Mouse (Mus musculus) kidney, postnatal 25 days (tissue): ENCODE data around the gene Capn7.

Experiments used
- DNase-seq, 2 experiments: peaks; one replicate each; pipeline ENCODE4 v3.0.0; 2021; ENCODE audit warnings: mixed read lengths in 2 of 2

Gene Capn7

GRCm38 (mm10) chr14:31336369-31337155 lies at the start of gene Capn7:
Gene Capn7 (plus strand): TSS chr14:31336638.
- peak; percentile 99 for DNase-seq

DNA sequence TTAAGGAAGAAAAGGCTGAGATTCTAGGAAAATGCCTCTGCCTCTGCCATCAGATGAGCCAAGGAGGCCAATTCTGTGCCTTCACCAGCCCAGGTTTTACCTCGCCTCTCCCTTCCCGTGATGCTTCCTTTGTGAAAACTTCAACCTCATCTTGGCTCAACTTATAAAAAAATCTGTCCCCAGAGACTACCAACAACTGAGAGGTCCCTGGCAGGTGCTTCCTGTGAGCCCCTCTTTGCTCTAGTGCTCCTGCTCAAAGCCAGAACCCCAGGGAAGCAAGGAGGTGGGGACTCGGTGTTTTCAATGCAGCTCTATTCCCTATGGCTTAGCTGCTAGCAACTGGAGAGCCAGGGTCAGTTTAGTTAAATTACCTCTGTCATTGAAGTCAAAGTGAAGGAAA lies 23.2 kb upstream of the Capn7 start:
- no peak for DNase-seq

DNA sequence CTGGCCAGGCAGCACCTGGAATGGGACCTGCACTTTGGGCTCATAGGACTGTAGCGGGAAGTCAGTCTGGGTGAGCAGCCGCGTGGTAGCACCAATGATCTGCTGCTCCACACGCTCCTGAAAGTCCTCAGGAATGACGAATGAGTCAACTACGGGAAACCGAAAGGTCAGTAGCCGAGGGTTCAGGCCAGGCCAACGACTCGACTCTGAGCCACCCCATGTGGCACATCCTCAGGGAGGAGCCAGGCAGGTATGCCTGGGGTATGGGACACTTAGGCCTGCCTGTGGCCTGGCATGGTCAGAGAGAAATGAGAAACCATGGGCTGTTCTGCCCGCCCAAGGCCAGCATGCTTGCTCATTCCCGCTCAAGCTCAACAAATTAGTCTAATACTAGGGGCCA lies 19.8 kb upstream of the Capn7 start:
- no peak for DNase-seq

DNA sequence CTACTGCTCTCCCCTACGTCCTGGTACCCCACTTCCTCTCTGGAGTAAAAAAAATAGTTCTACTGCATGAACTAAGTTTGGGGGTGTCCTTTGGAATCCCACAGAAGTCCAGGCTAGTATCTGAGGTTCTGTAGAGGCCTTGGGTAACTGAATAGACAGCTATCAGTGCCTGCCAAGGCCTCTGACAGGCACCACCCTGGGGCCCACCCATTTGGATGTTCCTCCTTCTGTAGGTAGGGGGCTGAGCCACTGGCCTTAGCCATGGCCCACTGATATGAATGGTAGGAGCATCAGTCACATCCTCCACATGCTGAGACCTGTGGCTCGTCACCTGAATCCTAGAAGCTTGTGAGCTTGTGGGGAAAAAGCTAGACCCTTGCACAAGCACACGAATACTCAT lies 18.7 kb upstream of the Capn7 start:
- no peak for DNase-seq

GRCm38 (mm10) chr14:31319546-31319945 lies 16.9 kb upstream of the Capn7 start:
- DNase-seq = no peak

DNA sequence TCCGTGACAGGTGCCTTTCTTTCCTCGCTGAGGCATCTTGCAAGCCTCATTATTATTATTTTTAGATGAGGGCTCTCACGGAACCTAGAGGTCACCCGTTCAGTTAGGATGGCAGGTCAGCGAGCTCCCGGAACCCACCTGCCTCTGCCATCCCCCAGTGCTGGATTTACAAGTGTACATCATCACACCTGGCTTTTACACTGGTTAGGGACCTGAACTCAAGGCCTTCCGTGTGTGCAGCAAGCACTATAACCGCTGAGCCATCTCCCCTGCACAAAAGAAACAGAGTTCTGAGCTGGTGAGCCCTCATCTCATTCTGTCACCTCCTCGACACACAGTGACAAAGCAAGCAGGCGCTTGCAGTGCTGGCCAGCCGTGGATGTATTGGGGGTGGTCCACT lies 15.3 kb upstream of the Capn7 start:
- DNase-seq = no peak

DNA sequence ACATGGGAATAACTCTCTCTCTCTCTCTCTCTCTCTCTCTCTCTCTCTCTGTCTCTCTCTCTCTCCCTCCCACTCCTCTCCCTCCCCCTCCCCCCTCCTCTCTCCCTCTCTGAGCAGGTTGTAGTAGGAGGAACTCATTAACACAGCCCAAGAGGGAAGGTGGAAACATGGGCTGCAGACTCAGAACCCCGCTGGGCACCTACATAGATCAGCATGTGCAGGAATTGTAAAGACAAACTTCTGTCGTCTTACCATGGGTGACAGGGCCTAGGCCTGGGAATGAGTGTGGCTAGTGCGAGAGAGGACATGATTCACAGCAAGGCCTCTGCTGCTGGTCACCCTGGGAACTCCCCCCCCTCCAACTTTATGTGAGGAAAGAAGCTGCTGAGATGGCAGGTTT lies 14.2 kb upstream of the Capn7 start:
- DNase-seq = no peak

GRCm38 (mm10) chr14:31323189-31323588 lies 13.2 kb upstream of the Capn7 start:
- peak; percentile 51 to 54 for DNase-seq

DNA sequence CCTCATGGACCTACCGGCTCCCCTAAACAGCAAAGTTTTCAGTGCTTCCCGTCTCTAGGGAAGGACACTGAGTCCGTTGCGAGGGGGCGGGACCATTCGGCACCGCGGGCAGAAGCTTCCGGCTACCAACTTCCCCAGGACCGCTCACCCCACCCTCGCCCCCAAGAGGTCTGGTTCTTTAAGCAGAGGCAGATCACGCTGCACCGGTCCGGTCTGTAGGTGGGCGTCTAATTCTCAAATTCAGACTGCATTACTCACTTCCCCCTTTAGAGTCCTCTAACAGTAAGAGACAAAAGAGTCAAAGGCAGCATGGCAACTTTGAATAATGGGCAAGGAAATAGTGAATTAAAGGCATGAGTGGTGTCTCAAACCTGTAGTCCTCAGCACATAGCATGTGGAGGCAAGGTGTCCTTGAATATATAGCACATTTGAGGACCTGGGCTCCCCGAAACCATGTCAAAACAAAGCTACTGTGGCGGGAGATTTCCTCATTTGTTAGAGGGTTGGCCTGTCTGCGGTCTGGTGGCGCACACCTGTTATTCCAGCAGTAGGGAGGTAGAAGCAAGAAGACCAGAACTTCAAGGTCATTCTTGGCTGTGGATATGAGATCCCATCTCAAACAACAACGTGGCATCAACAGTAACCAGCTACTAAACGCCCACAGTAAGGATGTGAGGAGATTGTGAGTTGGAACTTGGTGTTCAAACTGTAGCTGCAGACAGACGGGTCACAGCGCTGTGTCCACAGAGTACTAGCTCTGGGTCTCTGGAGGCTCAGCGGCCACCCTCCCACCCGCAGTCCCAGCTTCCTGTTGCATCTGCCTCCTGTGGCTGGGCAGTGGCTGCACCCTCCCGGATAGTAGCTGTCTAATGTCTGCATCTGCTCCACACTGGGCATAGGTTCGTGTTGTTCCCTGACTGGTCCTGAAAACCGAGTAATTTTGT lies 12.3 kb upstream of the Capn7 start, which contains the start of gene Dnah1:
Gene Dnah1 (minus strand): TSS at position 48 of the 944 bp plus-strand sequence.
- DNase-seq = peak; percentile 61 to 73

DNA sequence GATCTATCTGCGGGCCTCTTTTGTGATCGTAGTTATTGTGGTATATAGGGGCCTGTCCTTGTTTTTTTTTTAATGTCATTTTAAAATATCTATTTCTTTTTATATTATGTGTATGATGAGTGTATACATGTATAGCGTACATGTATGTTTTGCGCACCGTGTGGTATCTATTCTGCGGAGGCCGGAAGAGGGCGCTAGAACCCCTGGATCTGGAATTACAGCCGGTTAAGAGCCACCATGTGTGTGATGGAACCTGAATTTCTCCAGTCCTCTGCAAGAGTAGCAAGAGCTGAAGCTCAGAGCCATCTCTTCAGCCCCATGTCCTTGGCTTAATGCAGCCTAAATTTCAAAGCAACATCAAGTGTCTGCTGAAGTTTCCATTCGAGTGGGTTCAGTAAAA lies 11.6 kb upstream of the Capn7 start:
- DNase-seq = peak in 1 of 2 experiments; percentile 9

DNA sequence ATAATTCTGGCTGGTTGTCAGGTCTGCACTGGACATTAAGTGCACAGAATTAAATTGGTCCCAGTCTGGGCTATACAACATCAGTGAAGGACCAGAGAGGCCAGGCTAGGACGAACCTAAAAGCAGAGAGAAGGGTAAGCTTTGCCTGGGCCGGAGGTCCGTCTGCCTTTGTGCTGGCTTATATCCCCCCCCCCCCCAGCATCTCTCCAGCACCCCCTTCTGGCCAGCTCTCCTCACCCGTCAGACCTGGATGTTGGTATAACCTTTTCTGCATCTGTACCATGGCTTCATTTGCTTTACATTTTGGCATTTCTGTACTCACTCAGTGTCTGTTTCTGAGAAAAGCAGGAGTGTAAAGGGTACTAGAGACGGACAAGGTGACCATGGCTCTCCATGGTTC lies 10.9 kb upstream of the Capn7 start:
- DNase-seq = no peak

- DNase-seq = no peak
Measured at GRCm38 (mm10) chr14:31326770-31327169, 9.7 kb upstream of the Capn7 start.

DNA sequence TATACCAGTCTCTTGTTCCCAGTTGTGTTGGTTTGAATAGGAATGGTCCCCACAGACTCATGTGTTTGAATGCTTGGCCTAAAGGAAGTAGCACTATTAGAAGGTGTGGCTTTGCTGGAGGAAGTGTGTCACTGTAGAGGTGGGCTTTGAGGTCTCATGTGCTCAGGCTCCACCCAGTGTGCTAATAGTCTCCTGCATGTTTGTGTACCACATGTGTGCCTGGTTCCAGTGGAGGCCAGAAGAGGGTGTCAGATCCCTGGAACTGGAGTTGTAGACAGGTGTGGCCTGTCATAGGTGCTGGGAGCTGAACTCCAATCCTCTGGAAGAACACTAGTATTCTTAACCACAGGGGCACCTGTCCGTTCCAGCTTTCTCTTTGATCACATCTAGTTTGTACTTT lies 9.2 kb upstream of the Capn7 start:
- DNase-seq = no peak

GRCm38 (mm10) chr14:31327681-31328080 lies 8.8 kb upstream of the Capn7 start:
- no peak for DNase-seq

- DNase-seq = no peak
Measured at GRCm38 (mm10) chr14:31329741-31330140, 6.7 kb upstream of the Capn7 start.

- no peak for DNase-seq
Measured at GRCm38 (mm10) chr14:31330957-31331356, 5.5 kb upstream of the Capn7 start.

- no peak for DNase-seq
Measured at GRCm38 (mm10) chr14:31335765-31336164, 673 bp upstream of the Capn7 start.

DNA sequence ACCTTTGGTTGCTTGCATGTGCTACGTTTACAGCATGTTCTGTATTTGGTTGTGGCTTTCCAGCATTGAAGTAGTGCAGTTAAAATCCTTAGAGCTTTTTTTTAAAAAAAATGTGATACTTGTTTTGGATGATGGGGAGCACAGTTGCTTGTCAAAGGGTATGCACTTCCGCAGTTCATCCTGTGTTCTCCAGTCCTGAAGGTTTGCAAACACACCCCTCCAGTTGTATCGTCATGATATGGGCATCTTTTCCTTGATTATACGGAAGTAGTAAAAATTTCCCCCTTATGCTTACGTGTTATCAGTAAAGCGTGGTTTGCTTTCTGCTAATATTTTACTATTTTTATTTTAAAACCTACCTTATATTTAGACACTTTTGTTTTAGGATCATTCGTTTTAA lies 968 bp downstream of the Capn7 start:
- no peak for DNase-seq

GRCm38 (mm10) chr14:31337947-31338346 lies 1.5 kb downstream of the Capn7 start:
- DNase-seq = no peak

GRCm38 (mm10) chr14:31343241-31343640 lies 6.8 kb downstream of the Capn7 start:
- DNase-seq = no peak

DNA sequence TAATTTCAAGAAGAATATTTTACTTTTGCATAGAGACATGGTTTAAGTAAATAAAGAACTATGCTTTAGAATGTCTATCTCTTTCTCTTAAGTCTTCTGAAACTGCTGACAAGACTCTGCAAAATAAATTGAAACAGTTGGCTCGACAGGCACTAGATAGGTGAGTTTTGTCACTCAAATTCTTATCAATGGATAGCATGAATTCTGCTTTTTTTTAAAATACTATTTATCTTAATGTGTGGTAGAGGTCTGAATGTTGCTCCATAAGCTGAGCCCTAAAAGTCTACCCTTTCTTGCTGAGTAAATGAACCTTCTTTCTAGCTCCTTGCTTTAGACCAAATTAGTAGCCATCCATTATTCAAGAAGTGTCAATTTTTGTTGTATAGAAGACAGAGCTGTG lies 8.9 kb downstream of the Capn7 start:
- DNase-seq = no peak

- DNase-seq = no peak
Measured at GRCm38 (mm10) chr14:31362236-31362635, 25.8 kb downstream of the Capn7 start.

GRCm38 (mm10) chr14:31364589-31364988 lies 28.2 kb downstream of the Capn7 start:
- no peak for DNase-seq

DNA sequence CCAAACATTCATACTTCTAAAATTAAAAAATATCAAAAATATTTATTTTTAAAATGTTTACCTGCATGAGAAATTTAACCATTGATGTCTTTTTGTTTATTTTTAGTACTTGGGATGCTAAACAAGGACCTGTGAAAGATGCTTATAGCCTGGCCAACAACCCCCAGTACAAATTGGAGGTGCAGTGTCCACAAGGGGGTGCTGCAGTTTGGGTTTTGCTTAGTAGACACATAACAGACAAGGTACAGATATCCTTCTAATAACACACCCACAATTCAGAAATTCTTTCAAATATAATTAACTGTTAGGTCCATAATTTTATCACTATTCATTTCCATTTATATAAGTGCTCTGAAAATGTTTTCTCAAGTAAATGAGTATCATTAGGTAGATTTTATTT lies 28.9 kb downstream of the Capn7 start:
- peak; percentile 74 to 88 for DNase-seq
